Mouse (Mus musculus): ENCODE results near the gene Cerkl.
A peak's percentile ranks its signal among the peaks of the same experiment; 100 is the strongest.

DNA sequence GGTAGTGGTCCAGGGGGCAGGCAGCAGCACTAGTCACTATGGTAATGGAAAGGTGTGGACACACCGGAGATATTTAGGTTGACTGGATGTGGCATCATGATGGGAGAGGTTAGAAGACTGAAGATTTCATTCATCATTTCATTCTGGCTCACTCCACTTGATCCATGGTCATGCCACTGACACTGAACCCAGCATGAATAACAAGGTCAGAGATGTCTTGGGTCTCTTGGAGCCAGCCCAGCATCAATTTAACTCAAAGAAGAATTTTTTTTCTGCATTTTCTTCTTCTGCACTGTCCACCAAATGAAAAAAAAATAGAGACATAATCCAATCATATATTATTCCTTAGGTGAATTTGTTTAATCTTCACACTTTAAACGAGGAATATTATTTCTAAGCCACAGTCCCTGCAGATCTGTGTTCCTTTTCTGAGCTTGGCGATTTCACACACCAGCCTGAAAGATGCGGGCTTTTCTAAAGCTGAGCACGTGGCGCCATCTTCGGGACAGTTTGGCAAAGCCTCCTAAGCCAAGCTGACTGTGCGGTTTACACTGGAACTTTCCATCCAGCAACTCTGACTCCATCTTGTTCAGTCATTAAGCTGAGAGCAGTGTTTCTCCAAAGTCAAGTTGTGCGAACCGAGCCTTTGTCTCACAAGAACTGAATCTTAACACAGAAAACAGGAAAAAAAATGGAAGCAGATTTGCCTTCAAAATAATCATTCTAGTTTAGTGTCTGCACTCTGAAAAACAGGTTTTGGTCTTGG, 42.6 kb upstream of the Cerkl start:
- TF ChIP-seq POLR2A (IDR thresholded peaks at IDR 0.05; ENCODE audit: control insufficient read depth, low read depth, low read length) (no peak), CTCF (IDR thresholded peaks at IDR 0.05; ENCODE audit: control insufficient read depth, insufficient read depth, insufficient replicate concordance, low read depth, low read length) (peak; percentile 66; the same call in 1 of the 2 replicates)
